Mouse (Mus musculus): Measurements from ENCODE around the gene Rab33b.
A peak's percentile ranks its signal among the peaks of the same experiment; 100 is the strongest.

Rab33b gene

GRCm38 (mm10) chr3:51510903-51511302, 27.2 kb downstream of the Rab33b start:
- DNase-seq (ENCODE audit: inconsistent age in 2 of 2, low spot score in 1 of 2) = peak; percentile 76 to 93

- no peak for DNase-seq (ENCODE audit: inconsistent age in 2 of 2, low spot score in 1 of 2)
Observed at GRCm38 (mm10) chr3:51511983-51512382, 28.3 kb downstream of the Rab33b start.

DNA sequence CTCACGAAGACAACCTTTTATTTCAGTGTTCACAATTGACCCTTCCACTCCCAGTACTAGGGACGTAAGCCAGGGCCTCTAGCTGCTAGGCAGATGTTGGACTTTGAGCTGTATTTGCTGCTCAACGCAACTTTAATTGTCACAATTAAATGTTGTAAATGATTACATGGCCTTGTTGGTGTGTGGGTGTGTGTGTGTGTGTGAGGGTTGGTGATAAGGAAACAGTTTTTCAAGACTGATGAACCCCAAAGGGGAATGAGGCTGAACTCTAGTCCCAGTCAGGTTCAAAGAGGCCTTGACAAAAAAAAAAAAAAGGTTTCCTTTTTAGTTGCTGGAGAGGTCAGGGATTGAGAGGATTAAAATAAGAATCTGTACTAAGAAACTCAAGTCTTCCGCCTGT, 33.7 kb downstream of the Rab33b start:
- DNase-seq (ENCODE audit: inconsistent age in 2 of 2, low spot score in 1 of 2) = no peak

GRCm38 (mm10) chr3:51517878-51518762, 34.4 kb downstream of the Rab33b start:
- DNase-seq (ENCODE audit: inconsistent age in 2 of 2, low spot score in 1 of 2) = no peak

DNA sequence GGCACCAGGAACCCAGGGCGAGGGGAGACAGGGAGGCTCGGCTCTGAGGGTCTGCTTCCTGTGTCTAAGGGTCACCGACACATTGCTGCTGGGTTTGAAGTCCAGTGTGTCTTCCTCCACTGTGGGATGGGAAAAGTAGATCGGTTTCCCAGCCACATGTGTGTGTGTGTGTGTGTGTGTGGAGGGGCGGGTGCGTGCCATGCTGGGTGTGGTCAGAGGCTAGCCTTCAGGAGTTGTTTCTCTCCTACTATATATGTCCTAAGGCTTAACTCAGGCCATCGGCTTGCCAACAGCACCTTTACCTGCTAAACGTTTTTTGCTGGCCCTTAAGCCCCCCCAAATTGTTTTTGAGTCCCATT, 35.0 kb downstream of the Rab33b start:
- DNase-seq (ENCODE audit: inconsistent age in 2 of 2, low spot score in 1 of 2) = no peak

DNA sequence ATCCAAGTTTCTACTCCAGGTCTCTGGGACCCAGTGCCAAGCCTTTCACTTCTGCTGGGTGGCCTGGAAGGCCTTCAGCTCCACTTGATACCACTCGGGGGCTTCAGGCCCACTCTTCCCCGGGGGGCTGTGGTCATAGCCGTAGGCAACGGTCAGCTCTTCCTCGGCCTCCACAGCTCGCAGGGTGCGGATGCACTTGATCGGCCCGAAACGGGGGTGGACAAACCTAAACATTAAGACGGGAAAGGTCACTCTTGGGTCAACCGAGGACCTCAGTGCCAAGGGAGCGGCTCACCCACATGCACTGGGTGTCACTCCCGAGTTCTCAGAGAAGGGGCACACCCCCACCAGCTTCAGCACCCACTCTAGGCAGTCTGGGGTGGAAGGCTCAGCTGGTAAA, 37.5 kb downstream of the Rab33b start:
- no peak for DNase-seq (ENCODE audit: inconsistent age in 2 of 2, low spot score in 1 of 2)

GRCm38 (mm10) chr3:51525186-51525785, 41.6 kb downstream of the Rab33b start:
- peak in 1 of 2 experiments; percentile 40 for DNase-seq (ENCODE audit: inconsistent age in 2 of 2, low spot score in 1 of 2)

- no peak for DNase-seq (ENCODE audit: inconsistent age in 2 of 2, low spot score in 1 of 2)
Observed at GRCm38 (mm10) chr3:51526891-51527290, 43.2 kb downstream of the Rab33b start.

DNA sequence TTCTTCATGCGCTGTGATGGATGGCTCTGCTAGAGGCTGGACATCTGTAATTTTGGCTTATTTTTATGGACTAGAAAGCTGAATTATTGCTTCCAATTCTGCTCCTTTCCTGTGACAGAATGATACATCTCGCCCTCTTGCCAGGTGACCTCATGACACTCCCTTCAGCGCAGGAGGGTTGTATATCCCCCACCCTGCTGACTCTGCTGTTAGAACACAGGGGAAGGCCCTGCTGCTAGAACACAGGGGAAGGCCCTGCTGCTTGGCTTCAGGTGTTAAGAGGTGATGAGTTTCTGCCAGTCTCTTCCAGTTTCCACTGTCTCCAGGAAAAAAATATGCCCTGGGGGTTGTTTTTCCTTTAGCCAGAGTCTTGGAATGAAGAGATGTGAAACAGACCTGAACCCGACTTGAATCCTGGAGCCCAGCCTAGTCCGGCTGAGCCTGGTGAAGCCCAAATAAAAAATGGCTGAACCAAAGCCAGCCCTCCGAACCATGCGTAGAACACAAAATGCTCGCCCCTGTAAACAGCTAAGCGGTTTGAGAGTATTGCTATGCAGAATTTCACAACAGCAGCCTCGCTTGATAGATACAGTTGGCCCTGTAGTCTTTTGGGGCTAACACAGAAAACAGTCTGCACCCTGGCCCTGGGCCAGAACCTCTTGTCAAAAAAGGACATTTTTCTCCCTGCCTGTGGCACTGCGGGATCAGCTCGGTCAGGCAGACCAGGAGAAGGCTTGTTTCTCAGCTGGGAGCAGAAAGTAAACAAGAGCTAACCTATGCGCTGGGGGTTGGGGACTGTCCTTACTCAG, 48.0 kb downstream of the Rab33b start:
- peak; percentile 56 to 77 for DNase-seq (ENCODE audit: inconsistent age in 2 of 2, low spot score in 1 of 2)

GRCm38 (mm10) chr3:51532282-51532620, 48.5 kb downstream of the Rab33b start:
- DNase-seq (ENCODE audit: inconsistent age in 2 of 2, low spot score in 1 of 2) = no peak

DNA sequence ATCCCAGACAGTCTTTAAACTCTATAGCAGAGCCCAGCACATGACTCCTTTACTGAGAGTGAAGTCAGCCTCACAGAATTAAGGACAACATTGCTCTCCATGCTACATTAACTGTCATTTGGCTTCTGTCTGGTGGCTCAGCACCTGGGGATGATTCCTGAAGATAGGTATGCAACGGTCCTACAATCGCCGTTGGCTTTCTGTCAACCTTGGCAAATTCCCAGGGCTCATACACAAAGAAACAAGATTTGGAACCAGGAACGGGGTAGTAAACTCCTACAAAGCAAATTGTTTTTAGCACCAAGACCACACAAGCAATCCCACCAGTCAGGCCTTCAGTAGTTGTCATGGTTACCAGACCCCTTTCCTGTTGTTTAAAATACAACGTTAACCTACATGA, 49.9 kb downstream of the Rab33b start:
- no peak for DNase-seq (ENCODE audit: inconsistent age in 2 of 2, low spot score in 1 of 2)

DNA sequence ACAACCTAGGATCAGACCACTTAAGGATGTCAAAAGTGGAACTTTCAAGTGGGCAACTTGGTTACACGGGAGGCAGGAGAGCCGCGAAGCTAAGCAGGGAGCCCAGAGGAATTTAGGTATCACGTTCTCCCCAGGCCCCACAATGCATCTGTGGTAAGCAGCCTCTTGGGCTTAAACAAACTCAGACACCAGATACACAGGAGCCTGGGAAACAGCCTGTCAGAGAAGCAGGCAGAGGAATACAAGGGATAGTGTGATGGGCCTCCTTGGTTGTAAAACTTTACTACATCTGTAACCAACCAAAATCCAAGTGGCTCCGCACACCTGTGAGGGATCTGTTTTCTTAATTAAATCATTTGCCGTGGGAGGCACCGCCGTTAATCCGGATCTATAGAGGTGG, 50.3 kb downstream of the Rab33b start:
- no peak for DNase-seq (ENCODE audit: inconsistent age in 2 of 2, low spot score in 1 of 2)

DNA sequence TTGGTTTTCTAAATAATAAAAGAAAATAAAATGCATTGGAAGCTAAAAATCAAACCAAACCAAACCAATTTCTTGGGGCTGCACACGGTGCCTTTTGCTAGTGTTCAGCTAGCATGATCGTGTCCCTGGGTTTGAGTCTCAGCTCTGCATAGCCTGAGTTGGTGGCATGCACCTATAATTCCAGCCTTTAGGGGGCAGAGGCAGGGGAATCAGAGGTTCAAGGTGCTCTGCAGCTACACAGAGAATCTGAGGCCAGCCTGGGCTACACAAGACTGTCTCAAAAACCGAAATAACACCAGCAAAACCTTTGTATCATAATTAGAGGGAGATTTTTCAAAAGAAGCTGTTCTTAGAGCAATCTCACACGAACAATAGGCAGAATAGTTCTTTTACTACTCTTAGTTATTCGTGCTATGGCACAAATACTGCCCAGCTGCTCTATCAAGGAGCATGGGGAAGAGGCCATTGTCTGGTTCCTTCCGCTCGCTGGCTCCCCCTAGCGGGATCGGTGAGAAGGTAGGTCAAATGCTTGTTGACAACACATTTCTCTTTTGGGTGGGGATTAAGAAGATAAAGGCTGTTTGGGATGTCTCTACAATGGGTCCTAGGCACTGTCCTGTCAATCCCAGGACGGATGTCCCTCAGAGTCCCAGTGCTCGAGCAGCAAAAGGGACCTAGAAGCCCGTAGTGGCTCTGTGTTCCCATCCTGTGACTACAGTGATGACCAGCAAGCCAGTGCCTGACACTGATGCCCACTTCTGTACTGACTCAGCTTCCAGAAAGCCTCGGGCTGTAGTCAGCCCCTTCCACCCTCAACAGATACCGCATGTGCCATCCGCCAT, 56.1 kb downstream of the Rab33b start:
- DNase-seq (ENCODE audit: inconsistent age in 2 of 2, low spot score in 1 of 2) = peak; percentile 68 to 86

GRCm38 (mm10) chr3:51540659-51541058, 56.9 kb downstream of the Rab33b start:
- no peak for DNase-seq (ENCODE audit: inconsistent age in 2 of 2, low spot score in 1 of 2)

GRCm38 (mm10) chr3:51544442-51545128, 60.9 kb downstream of the Rab33b start:
- no peak for DNase-seq (ENCODE audit: inconsistent age in 2 of 2, low spot score in 1 of 2)
